Mouse (Mus musculus) NIH3T3 (cell line): ENCODE data around the gene Atp4a.
"Not testable (repeated sequence)": the region's sequence is repeated elsewhere in the genome, so short reads cannot be mapped to it uniquely, and the experiment has no call there.

ENCODE experiments used
- DNase-seq: peaks from one replicate; pipeline ENCODE4 v3.0.0-alpha.2; 2012; ENCODE audit warnings: low read depth

Gene Atp4a

GRCm38 (mm10) chr7:30729396-30730063 is 17.5 kb downstream of the Atp4a start, which contains the start of gene Tmem147:
Gene Tmem147 (minus strand): TSS chr7:30729540.
- DNase-seq, result peak; percentile 97

GRCm38 (mm10) chr7:30730064-30730722 is 18.2 kb downstream of the Atp4a start:
- DNase-seq, result peak; percentile 10

- DNase-seq, result no peak
These were observed 24.2 kb downstream of the Atp4a start for GRCm38 (mm10) chr7:30736211-30736610.

- not testable (repeated sequence) for DNase-seq
These were observed 30.6 kb downstream of the Atp4a start for GRCm38 (mm10) chr7:30742570-30742969.

DNA sequence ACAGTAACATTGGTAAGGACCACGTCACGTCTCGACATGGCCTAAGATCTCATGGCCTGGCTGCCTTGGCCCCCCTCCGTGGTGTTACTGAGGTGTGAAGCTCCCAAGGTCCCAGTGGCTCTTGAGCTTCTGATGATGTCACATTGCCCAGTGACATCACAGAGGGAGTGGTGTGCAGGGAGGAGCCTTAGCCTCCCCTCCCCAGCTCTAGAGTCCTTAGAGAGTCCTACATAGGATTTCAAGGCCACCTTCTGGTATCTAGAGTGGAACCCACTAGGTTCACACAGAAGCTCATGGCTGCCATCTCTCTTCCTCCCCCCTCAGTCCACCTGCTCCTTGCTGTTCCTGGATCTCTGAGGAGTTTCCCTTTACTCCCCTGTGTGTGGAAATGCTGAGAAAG is 31.6 kb downstream of the Atp4a start, which contains the start of gene Gapdhs:
Gene Gapdhs, minus strand, starts transcription at position 65 of the 400 bp plus-strand sequence.
- not testable (repeated sequence) for DNase-seq

DNA sequence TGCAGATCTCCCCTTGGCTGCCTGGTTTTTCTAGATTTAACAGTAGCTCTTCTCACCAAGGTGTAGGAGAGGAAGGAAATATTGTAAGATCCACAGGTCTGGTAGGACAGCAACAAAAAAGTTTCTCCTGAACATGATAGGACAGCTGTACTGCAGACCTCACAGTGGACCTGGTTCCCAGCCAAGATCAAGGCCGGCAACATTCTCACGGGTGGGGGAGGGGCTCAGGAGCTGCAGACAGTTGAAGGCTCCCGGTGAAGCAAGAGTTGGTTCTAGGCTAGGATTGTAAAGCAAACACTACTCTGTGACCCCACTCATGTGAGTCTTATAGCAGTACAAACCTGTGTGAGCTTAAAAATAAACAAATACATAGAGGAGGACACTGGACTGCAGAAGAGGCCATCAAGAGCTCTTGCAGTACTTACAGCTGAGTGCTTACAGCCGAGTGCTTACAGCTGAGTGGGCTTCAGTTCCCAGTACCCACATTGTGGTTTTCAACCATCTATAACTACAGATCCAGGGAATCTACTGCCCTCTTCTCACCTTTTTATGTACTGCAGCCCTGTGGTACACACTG is 32.1 kb downstream of the Atp4a start:
- peak; percentile 48 for DNase-seq

GRCm38 (mm10) chr7:30747525-30748204 is 35.7 kb downstream of the Atp4a start:
- peak; percentile 14 for DNase-seq

- peak; percentile 11 for DNase-seq
These were observed 38.0 kb downstream of the Atp4a start for GRCm38 (mm10) chr7:30749824-30750606.

- peak; percentile 72 for DNase-seq
These were observed 39.2 kb downstream of the Atp4a start, which contains the start of gene Sbsn for GRCm38 (mm10) chr7:30751086-30751669. Gene Sbsn (plus strand): TSS chr7:30751471.

- DNase-seq, result no peak
These were observed 45.0 kb downstream of the Atp4a start for GRCm38 (mm10) chr7:30757001-30757400.

GRCm38 (mm10) chr7:30758853-30759252 is 46.8 kb downstream of the Atp4a start:
- peak; percentile 69 for DNase-seq

DNA sequence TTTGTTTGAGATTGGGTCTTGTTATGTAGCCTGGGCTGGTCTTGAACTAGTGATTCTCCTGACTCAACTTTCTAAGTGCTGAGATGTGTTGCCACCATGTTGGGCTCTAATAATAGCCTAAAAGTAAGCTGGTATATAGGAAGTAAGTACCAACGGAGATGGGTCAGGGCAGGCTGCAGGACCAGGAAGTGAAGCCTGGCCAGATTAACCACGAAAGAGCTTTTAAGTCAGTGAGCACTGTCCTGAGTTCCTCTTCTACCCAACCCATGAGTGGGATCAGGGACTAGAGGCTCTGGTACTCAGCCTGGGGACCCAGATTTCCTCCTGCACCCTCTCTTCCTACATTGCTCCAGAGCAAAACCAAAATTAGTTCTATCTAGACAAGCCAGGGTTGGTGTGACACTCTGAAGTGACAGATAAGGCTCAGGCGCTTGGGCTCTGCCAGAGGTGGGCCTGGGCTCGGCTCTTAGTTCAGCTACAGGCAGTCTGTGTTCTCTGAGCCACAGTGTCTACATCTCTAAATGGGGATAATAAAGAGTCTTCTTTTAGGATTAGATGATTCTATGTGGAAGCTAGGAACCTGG is 49.9 kb downstream of the Atp4a start:
- DNase-seq, result no peak

- DNase-seq, result no peak
These were observed 51.4 kb downstream of the Atp4a start, which contains the start of gene Dmkn for GRCm38 (mm10) chr7:30763456-30763855. Gene Dmkn (plus strand): TSS chr7:30763756.

GRCm38 (mm10) chr7:30765173-30765572 is 53.2 kb downstream of the Atp4a start:
- no peak for DNase-seq

GRCm38 (mm10) chr7:30766408-30766807 is 54.4 kb downstream of the Atp4a start:
- peak; percentile 14 for DNase-seq

GRCm38 (mm10) chr7:30769236-30769635 is 57.2 kb downstream of the Atp4a start:
- DNase-seq, result no peak
